Mouse (Mus musculus): Measurements from ENCODE around the gene Ankrd33. TPM values are rescaled to one million over a fixed set of nuclear protein-coding genes. Genes with fewer than 3 reads are reported as not detected.

Gene Ankrd33
- total RNA-seq, 2 experiments from 2014 or later = 0.73 to 1.2 TPM

Other genes with a start within 250 kb of the Ankrd33 start
- 10 to 100 TPM; 10.9 to 13.6 TPM for gene Scn8a, start 245.9 kb upstream of the Ankrd33 start, total RNA-seq (2021)
- under 1 TPM; 0.67 to 0.68 TPM for gene Gm47841, start 68.4 kb upstream of the Ankrd33 start, total RNA-seq (2021)
- gene Fignl2, start 37.2 kb upstream of the Ankrd33 start, total RNA-seq (2021) = 10 to 100 TPM; 13.5 to 13.8 TPM
- gene Acvrl1, start 12.8 kb downstream of the Ankrd33 start, total RNA-seq (2021) = 10 to 100 TPM; 22.4 to 22.9 TPM
- 10 to 100 TPM; 18.5 to 19.9 TPM for gene Acvr1b, start 58.3 kb downstream of the Ankrd33 start, total RNA-seq (2021)
- 10 to 100 TPM; 18.6 to 20.3 TPM for gene Grasp, start 108.4 kb downstream of the Ankrd33 start, total RNA-seq (2021)
- gene Nr4a1, start 138.5 kb downstream of the Ankrd33 start, total RNA-seq (2021) = 10 to 100 TPM; 64.5 to 79.0 TPM
- gene Atg101, start 168.5 kb downstream of the Ankrd33 start, total RNA-seq (2021) = 10 to 100 TPM; 37.8 to 38.9 TPM
- 1 to 10 TPM; 2.6 to 3.4 TPM for gene 6030408B16Rik, start 177.5 kb downstream of the Ankrd33 start, total RNA-seq (2021)

All from adrenal gland, postnatal 4 days (tissue).